Mouse (Mus musculus) thymus, adult 2 months (tissue): ENCODE data around the gene Rc3h2. TPM values are rescaled to one million over a fixed set of nuclear protein-coding genes. Genes with fewer than 3 reads are reported as not detected.

Experiments
- DNase-seq: peaks from one replicate; pipeline ENCODE4 v3.0.0; 2021
- H3K27ac ChIP-seq: fragments of 200-500 bp; 2 replicates; pipeline ENCODE4 v1.5.1; 2012; ENCODE audit warnings: low read length, control low read depth; ENCODE audit not compliant: control insufficient read depth, insufficient read depth
- H3K27me3 ChIP-seq: fragments of 200-500 bp; 2 replicates; pipeline ENCODE4 v1.6.1; 2012; ENCODE audit warnings: mild to moderate bottlenecking, low read length, moderate library complexity, mixed read lengths; ENCODE audit not compliant: control insufficient read depth, insufficient read depth
- H3K36me3 ChIP-seq: fragments of 200-500 bp; 2 replicates; pipeline ENCODE4 v1.6.1; 2012; ENCODE audit warnings: mild to moderate bottlenecking, low read length, moderate library complexity; ENCODE audit not compliant: control insufficient read depth, insufficient read depth
- H3K4me1 ChIP-seq: fragments of 200-500 bp; replicated peaks from 2 replicates; pipeline ENCODE4 v1.6.1; 2012; ENCODE audit warnings: low read length; ENCODE audit not compliant: control insufficient read depth, insufficient read depth
- H3K4me3 ChIP-seq: fragments of 200-500 bp; 2 replicates; pipeline ENCODE4 v1.5.1; 2012; ENCODE audit warnings: mild to moderate bottlenecking, low read length, control low read depth, moderate library complexity; ENCODE audit not compliant: control insufficient read depth, insufficient read depth
- CTCF ChIP-seq: fragments of 200-500 bp; IDR thresholded peaks from 2 replicates; pipeline ENCODE4 v1.5.1; 2012; ENCODE audit warnings: mild to moderate bottlenecking, control low read depth, low read length, moderate library complexity, borderline replicate concordance; ENCODE audit not compliant: control insufficient read depth, poor library complexity, insufficient read depth; ENCODE audit errors: extremely low read depth
- POLR2A ChIP-seq: fragments of 200-500 bp; IDR thresholded peaks from 2 replicates; pipeline ENCODE4 v1.6.1; 2012; ENCODE audit warnings: mild to moderate bottlenecking, low read length, control low read depth, moderate library complexity; ENCODE audit not compliant: control insufficient read depth, poor library complexity, insufficient read depth; ENCODE audit errors: extremely low read depth
- WGBS: fragments of 180-500 bp; shearing (Covaris S2); methylation state at CpG from one replicate; pipeline ENCODE4 v1.1.7; 2018; 5-methylcytosine and 5-hydroxymethylcytosine counted together
- polyA plus RNA-seq: library from polyadenylated mRNA; depleted of rRNA; stranded (reverse); fragments of >200 nt; gene quantifications from 2 replicates; pipeline ENCODE4 v1.2.3, GENCODE M21; 2012

The Rc3h2 gene
- polyA plus RNA-seq, 1 experiment, result 13.8 TPM

GRCm38 (mm10) chr2:37431609-37432008 lies 8.9 kb upstream of the Rc3h2 start:
- no peak for DNase-seq
- H3K27me3 ChIP-seq, result no peaks in the 10 kb centered on the region
- peaks cover 8% of the 10 kb centered on the region for H3K36me3 ChIP-seq
- H3K4me3 ChIP-seq, result no peak overlapping the region
- TF ChIP-seq POLR2A, result no peak
- no peak for TF ChIP-seq CTCF
- WGBS, result 52% methylated on average over 7 of the region's 7 CpGs
- no peak overlapping the region for H3K27ac ChIP-seq
- H3K4me1 ChIP-seq, result peaks cover 2% of the 10 kb centered on the region; the same call in 1 of the 2 replicates

GRCm38 (mm10) chr2:37430593-37431464 lies 8.1 kb upstream of the Rc3h2 start:
- DNase-seq, result peak; percentile 82
- whole genome bisulfite sequencing, result under 1% methylated on average over 38 of the region's 38 CpGs
- H3K4me3 ChIP-seq, result peak overlapping the region; percentile 95
- no peaks in the 10 kb centered on the region for H3K27me3 ChIP-seq
- H3K36me3 ChIP-seq, result peaks cover 8% of the 10 kb centered on the region
- peak overlapping the region; percentile 57 for H3K27ac ChIP-seq
- TF ChIP-seq CTCF (no peak), POLR2A (peak; percentile 41; the same call in 1 of the 2 replicates)
- H3K4me1 ChIP-seq, result peaks cover 2% of the 10 kb centered on the region; the same call in 1 of the 2 replicates

DNA sequence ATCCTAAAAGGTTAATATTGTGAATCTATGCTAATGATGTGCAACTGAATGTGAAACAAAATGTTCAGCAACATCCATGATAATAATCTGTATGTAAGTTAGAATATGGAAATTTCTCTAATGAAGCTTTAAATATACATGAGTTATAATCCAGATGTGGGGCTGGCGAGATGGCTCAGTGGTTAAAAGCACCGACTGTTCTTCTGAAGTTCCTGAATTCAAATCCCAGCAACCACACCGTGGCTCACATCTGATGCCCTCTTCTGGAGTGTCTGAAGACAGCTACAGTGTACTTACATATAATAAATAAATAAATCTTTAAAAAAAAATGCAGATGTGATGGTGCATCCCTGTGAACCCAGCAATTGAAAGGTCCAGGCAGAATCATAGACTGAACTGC lies 968 bp upstream of the Rc3h2 start:
- DNase-seq, result no peak
- Histone ChIP-seq H3K36me3 (peaks cover 2% of the 10 kb centered on the region), H3K27me3 (no peaks in the 10 kb centered on the region), H3K27ac (no peak overlapping the region), H3K4me3 (no peak overlapping the region), H3K4me1 (no peaks in the 10 kb centered on the region; the same call in 1 of the 2 replicates)
- TF ChIP-seq CTCF (no peak), POLR2A (no peak)
- 21% methylated on average over 3 of the region's 3 CpGs for WGBS

DNA sequence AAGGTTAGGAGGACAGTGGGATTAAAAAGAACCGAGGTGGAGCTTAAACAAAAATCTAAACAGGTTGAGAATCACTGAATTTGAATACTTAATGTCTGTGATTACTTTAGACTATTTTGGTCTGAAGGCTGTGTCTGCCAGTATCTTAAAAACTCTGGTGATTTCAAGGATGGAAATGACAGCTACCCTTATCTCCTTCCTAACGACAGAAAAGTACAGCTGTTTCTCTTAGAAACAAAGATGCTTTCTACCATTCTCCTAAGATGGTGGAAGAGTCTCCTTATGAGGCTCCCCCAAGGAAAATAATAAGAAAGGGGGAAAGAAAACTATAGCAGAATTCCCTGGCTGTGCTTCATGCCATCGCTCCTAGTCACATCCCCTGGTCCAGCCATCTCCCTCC lies 800 bp downstream of the Rc3h2 start:
- TF ChIP-seq CTCF, result no peak
- TF ChIP-seq POLR2A, result no peak
- no peak for DNase-seq
- WGBS, result 9% methylated on average over 3 of the region's 3 CpGs

GRCm38 (mm10) chr2:37395539-37395938 lies 27.2 kb downstream of the Rc3h2 start:
- Histone ChIP-seq H3K4me3 (no peak overlapping the region), H3K4me1 (no peaks in the 10 kb centered on the region), H3K36me3 (peaks cover 26% of the 10 kb centered on the region), H3K27me3 (no peaks in the 10 kb centered on the region), H3K27ac (no peak overlapping the region)
- TF ChIP-seq POLR2A, result no peak
- TF ChIP-seq CTCF, result no peak
- no peak for DNase-seq
- 14% methylated on average over 1 of the region's 1 CpGs for WGBS

More for the DNA sequence above, 800 bp downstream of the Rc3h2 start:
- no peaks in the 10 kb centered on the region for H3K27me3 ChIP-seq
- no peaks in the 10 kb centered on the region for H3K36me3 ChIP-seq
- H3K4me3 ChIP-seq, result peak overlapping the region; percentile 91
- peak overlapping the region; percentile 18; the same call in 1 of the 2 replicates for H3K27ac ChIP-seq
- H3K4me1 ChIP-seq, result no peaks in the 10 kb centered on the region; the same call in 1 of the 2 replicates

DNA sequence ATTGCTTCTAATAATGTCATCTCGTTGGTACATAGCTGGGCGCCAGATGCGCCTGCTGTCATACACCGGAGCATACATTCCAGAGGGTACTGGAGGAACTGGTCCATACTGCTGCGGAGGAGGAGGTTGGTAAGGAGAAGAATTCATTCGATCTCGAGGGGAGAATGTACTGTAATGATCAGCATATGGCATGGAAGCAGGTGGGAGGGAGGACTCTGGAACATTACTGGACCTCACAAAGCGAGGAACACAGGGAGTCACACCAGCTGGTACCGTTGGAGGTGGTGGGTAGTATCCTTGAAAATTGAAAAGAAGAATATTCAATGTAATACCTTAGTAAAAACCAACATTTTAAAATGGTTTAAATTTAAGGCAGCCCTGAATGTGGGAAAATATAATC lies 39.8 kb downstream of the Rc3h2 start:
- peaks cover 36% of the 10 kb centered on the region for H3K36me3 ChIP-seq
- TF ChIP-seq POLR2A, result no peak
- no peak for TF ChIP-seq CTCF
- no peak overlapping the region for H3K4me3 ChIP-seq
- no peak overlapping the region for H3K27ac ChIP-seq
- WGBS, result 98% methylated on average over 9 of the region's 9 CpGs
- H3K27me3 ChIP-seq, result no peaks in the 10 kb centered on the region
- H3K4me1 ChIP-seq, result no peaks in the 10 kb centered on the region
- DNase-seq, result no peak
